Mouse (Mus musculus) hindbrain, postnatal 0 days (tissue): ENCODE data around the gene Rela. TPM values are rescaled to one million over a fixed set of nuclear protein-coding genes. Genes with fewer than 3 reads are reported as not detected.

Experiments
- ATAC-seq: fragments of 200-750 bp; cut with Nextera tagmentation; 2 replicates; pipeline ENCODE4 v1.8.0; 2017; ENCODE audit warnings: mild to moderate bottlenecking, moderate TSS enrichment, moderate library complexity
- DNase-seq: peaks from one replicate; pipeline ENCODE4 v3.0.0-alpha.2; 2015; ENCODE audit warnings: low spot score
- H3K27ac ChIP-seq: fragments of 300-500 bp; sonication (generic); 2 replicates; pipeline ENCODE4 v1.5.1; 2014; ENCODE audit warnings: mild to moderate bottlenecking
- H3K27me3 ChIP-seq: fragments of 300-500 bp; sonication (generic); 2 replicates; pipeline ENCODE4 v1.6.1; 2014; ENCODE audit warnings: low read length, mixed read lengths; ENCODE audit not compliant: insufficient read depth
- H3K36me3 ChIP-seq: fragments of 300-500 bp; sonication (generic); 2 replicates; pipeline ENCODE4 v1.6.1; 2014; ENCODE audit warnings: low read length, mixed read lengths; ENCODE audit not compliant: insufficient read depth
- H3K4me1 ChIP-seq: fragments of 300-500 bp; sonication (generic); 2 replicates; pipeline ENCODE4 v1.6.1; 2014; ENCODE audit warnings: antibody characterized with exemption, low read length, mixed read lengths; ENCODE audit not compliant: insufficient read depth
- H3K4me2 ChIP-seq: fragments of 300-500 bp; sonication (generic); 2 replicates; pipeline ENCODE4 v1.6.1; 2014; ENCODE audit warnings: low read depth, mild to moderate bottlenecking, low read length, moderate library complexity, mixed read lengths
- H3K4me3 ChIP-seq: fragments of 300-500 bp; sonication (generic); 2 replicates; pipeline ENCODE4 v1.5.1; 2014; ENCODE audit warnings: low read length
- H3K9ac ChIP-seq: fragments of 300-500 bp; sonication (generic); replicated peaks from 2 replicates; pipeline ENCODE4 v1.6.1; 2014; ENCODE audit warnings: mild to moderate bottlenecking, low read length, moderate library complexity, mixed read lengths
- H3K9me3 ChIP-seq: fragments of 300-500 bp; sonication (generic); 2 replicates; pipeline ENCODE4 v1.6.1; 2016; ENCODE audit warnings: low read length, mixed read lengths
- CTCF ChIP-seq: IDR thresholded peaks from 2 replicates; pipeline ENCODE4 v1.5.1; 2016; ENCODE audit warnings: antibody characterized with exemption, control low read depth, low read depth
- WGBS: fragments of 180-500 bp; shearing (Covaris S2); extraction: QIAGEN DNeasy Blood & Tissue Kit; methylation state at CpG from one replicate; pipeline ENCODE4 v1.1.7; 2014; 5-methylcytosine and 5-hydroxymethylcytosine counted together
- polyA plus RNA-seq: library from polyadenylated mRNA; unstranded; fragments of >200 nt; fragmentation: Nextera tagmentation; extraction: Ambion mirVana; gene quantifications from 2 replicates; pipeline ENCODE4 v1.2.1, GENCODE M21; 2015
- total RNA-seq: library from RNA; depleted of rRNA; stranded (reverse); fragments of >200 nt; gene quantifications from 2 replicates; pipeline ENCODE4 v1.2.3, GENCODE M21; 2014

Rela gene
- total and polyA plus RNA-seq, 2 experiments from 2014 or later, result 30.3 to 40.8 TPM

- H3K9ac ChIP-seq, result no peak overlapping the region
- WGBS, result 78% methylated on average over 9 of the region's 9 CpGs
- H3K4me1 ChIP-seq, result peaks cover 9% of the 10 kb centered on the region
- DNase-seq, result no peak
- H3K27ac ChIP-seq, result no peak overlapping the region
- H3K36me3 ChIP-seq, result no peaks in the 10 kb centered on the region
- no peak for TF ChIP-seq CTCF
- no peak overlapping the region for H3K4me3 ChIP-seq
- no peaks in the 10 kb centered on the region for H3K9me3 ChIP-seq
- H3K4me2 ChIP-seq, result no peak overlapping the region
- H3K27me3 ChIP-seq, result no peaks in the 10 kb centered on the region
- no peak for ATAC-seq
Measured at GRCm38 (mm10) chr19:5632120-5632519, 5.2 kb upstream of the Rela start.

- peak overlapping the region; percentile 93; the same call in 1 of the 2 replicates for H3K27ac ChIP-seq
Measured at GRCm38 (mm10) chr19:5636036-5636570, 1.2 kb upstream of the Rela start.

GRCm38 (mm10) chr19:5636571-5637041 is 677 bp upstream of the Rela start:
- H3K4me1 ChIP-seq, result peaks cover 18% of the 10 kb centered on the region
- peak overlapping the region; percentile 88 for H3K9ac ChIP-seq
- WGBS, result 34% methylated on average over 12 of the region's 12 CpGs
- peaks cover 28% of the 10 kb centered on the region for H3K36me3 ChIP-seq
- no peak for DNase-seq
- H3K27ac ChIP-seq, result peak overlapping the region; percentile 93
- H3K27me3 ChIP-seq, result no peaks in the 10 kb centered on the region
- peak overlapping the region; percentile 77 for H3K4me3 ChIP-seq
- no peak for ATAC-seq
- H3K9me3 ChIP-seq, result no peaks in the 10 kb centered on the region
- TF ChIP-seq CTCF, result no peak
- H3K4me2 ChIP-seq, result peak overlapping the region; percentile 83

More at GRCm38 (mm10) chr19:5636036-5636570, 1.2 kb upstream of the Rela start:
- H3K27me3 ChIP-seq, result no peaks in the 10 kb centered on the region
- 79% methylated on average over 7 of the region's 7 CpGs for WGBS
- H3K4me3 ChIP-seq, result no peak overlapping the region
- H3K4me2 ChIP-seq, result peak overlapping the region; percentile 83
- H3K36me3 ChIP-seq, result peaks cover 23% of the 10 kb centered on the region
- no peak overlapping the region for H3K9ac ChIP-seq
- no peaks in the 10 kb centered on the region for H3K9me3 ChIP-seq
- TF ChIP-seq CTCF, result no peak
- H3K4me1 ChIP-seq, result peaks cover 18% of the 10 kb centered on the region
- no peak for ATAC-seq
- DNase-seq, result no peak

- Histone ChIP-seq H3K9ac (peak overlapping the region; percentile 88), H3K27me3 (no peaks in the 10 kb centered on the region), H3K4me2 (peak overlapping the region; percentile 83), H3K9me3 (no peaks in the 10 kb centered on the region), H3K4me3 (peak overlapping the region; percentile 77), H3K27ac (peak overlapping the region; percentile 93; the same call in 1 of the 2 replicates), H3K36me3 (peaks cover 40% of the 10 kb centered on the region), H3K4me1 (peaks cover 18% of the 10 kb centered on the region)
- DNase-seq (no peak), ATAC-seq (no peak)
- WGBS, result 91% methylated on average over 18 of the region's 18 CpGs
- TF ChIP-seq CTCF, result no peak
Measured at GRCm38 (mm10) chr19:5638416-5639005, 1.2 kb downstream of the Rela start.

GRCm38 (mm10) chr19:5640339-5640738 is 3.1 kb downstream of the Rela start:
- H3K27ac ChIP-seq, result no peak overlapping the region
- DNase-seq, result no peak
- WGBS, result 74% methylated on average over 9 of the region's 9 CpGs
- no peaks in the 10 kb centered on the region for H3K9me3 ChIP-seq
- no peak overlapping the region for H3K9ac ChIP-seq
- H3K27me3 ChIP-seq, result no peaks in the 10 kb centered on the region
- no peak for ATAC-seq
- peaks cover 57% of the 10 kb centered on the region for H3K36me3 ChIP-seq
- peaks cover 18% of the 10 kb centered on the region for H3K4me1 ChIP-seq
- H3K4me3 ChIP-seq, result no peak overlapping the region
- H3K4me2 ChIP-seq, result no peak overlapping the region
- no peak for TF ChIP-seq CTCF

- Histone ChIP-seq H3K4me1 (peaks cover 18% of the 10 kb centered on the region), H3K9ac (no peak overlapping the region), H3K27me3 (no peaks in the 10 kb centered on the region), H3K27ac (no peak overlapping the region), H3K4me3 (no peak overlapping the region), H3K4me2 (no peak overlapping the region), H3K36me3 (peaks cover 64% of the 10 kb centered on the region), H3K9me3 (no peaks in the 10 kb centered on the region)
- DNase-seq (no peak), ATAC-seq (no peak)
- WGBS, result 90% methylated on average over 17 of the region's 17 CpGs
- TF ChIP-seq CTCF, result no peak
Measured at GRCm38 (mm10) chr19:5641021-5641420, 3.7 kb downstream of the Rela start.

GRCm38 (mm10) chr19:5641641-5642040 is 4.4 kb downstream of the Rela start:
- no peak for TF ChIP-seq CTCF
- H3K27ac ChIP-seq, result no peak overlapping the region
- no peaks in the 10 kb centered on the region for H3K27me3 ChIP-seq
- WGBS, result 95% methylated on average over 8 of the region's 8 CpGs
- no peak overlapping the region for H3K9ac ChIP-seq
- no peaks in the 10 kb centered on the region for H3K9me3 ChIP-seq
- no peak overlapping the region for H3K4me2 ChIP-seq
- ATAC-seq, result no peak
- H3K4me3 ChIP-seq, result no peak overlapping the region
- peaks cover 12% of the 10 kb centered on the region for H3K4me1 ChIP-seq
- no peak for DNase-seq
- peaks cover 70% of the 10 kb centered on the region for H3K36me3 ChIP-seq
